Mouse (Mus musculus): ENCODE results near the gene Rbm39. TPM values are rescaled to one million over a fixed set of nuclear protein-coding genes. Genes with fewer than 3 reads are reported as not detected.

Rbm39 gene
- total RNA-seq, 2 experiments from 2014 or later, result 89.8 to 104 TPM

DNA sequence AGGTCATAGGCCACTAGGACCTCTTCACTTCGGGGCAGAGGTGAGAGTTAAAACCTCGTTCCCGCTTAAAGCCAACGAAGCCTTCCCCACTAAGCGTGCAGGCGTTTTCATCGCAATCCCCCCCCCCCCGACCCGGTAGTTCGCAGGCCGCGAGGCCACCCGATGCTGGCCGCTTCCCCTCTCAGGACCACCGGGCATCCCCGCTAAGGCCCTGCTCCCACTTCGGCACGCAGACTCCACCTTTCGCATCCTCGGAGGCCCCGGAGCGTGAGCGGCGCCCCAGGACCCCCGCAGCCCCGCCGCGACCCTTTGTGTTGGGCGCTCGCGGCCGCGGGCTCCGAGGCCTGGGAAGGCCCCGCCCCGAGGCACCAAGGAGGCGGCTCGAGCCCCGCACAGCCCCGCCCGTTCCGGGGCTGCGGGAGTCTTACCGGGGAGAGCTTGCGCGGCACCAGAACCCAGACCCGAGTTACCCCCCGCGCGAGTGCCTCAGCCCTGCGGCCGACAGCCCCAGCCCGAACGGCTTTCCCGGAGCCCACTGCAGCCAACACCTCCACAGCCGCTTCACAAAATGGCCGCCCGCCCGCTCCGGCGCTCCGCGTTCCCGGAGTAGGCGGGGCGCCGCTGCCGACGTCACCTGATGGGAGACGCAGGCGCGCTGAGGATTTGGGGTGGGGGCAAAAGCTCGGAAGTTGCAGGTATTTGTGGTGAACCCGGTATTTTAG, 68.5 kb downstream of the Rbm39 start, which contains the start of the genes Cpne1 and Rbm12:
Gene Cpne1 (minus strand): TSS at position 608 of the 722 bp plus-strand sequence.
Gene Rbm12 (minus strand): TSS at position 621 of the 722 bp plus-strand sequence.
- peak; percentile 87 for DNase-seq (ENCODE audit: low spot score)

DNA sequence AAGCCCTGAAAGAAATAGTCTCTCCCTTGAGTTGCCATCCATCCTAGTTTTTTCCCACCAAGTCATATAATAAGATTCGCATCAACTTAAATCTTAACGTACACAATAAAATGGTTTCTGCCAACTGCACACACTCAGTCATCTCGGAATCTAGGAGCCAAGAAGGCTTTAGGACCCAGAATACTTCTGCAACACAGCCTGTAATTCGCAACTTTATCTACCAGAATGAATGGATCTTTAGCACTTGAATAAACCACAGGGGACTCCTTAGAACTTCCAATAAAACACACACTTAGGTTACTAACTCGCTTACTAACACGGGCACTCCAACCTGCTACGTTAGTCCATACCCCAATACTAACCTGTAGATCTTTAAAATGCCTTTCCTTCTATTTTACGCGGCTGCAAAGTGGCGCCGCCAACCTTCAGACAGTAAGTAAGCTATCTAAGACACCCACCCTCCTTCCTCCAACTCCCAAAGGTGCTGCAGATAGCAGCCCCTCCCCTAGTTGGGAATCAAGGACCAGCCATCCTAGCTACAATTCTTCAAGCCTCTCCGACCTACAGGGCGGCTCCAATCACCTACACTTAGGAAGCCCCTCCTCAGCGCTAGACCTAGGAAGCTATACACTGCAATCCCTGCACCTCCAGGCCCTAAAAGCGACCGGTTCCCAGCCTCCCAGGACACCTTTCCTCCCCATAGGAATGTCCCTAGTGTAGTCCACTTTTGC, 69.2 kb downstream of the Rbm39 start:
- no peak for DNase-seq (ENCODE audit: low spot score)

Other genes starting within 250 kb of the Rbm39 start
- gene Uqcc1, start 249.9 kb downstream of the Rbm39 start, total RNA-seq (2021), result 100 to 1,000 TPM; 155 to 182 TPM
- not detected for gene Gm15557, start 239.5 kb downstream of the Rbm39 start, total RNA-seq (2021)
- under 1 TPM in 1 of 2 experiments, not detected in 1; 0.38 TPM for gene Gdf5, start 234.9 kb downstream of the Rbm39 start, total RNA-seq (2021)
- 1 to 10 TPM; 2.7 TPM for gene Cep250, start 223.8 kb downstream of the Rbm39 start, total RNA-seq (2021)
- gene 6430550D23Rik, start 172.3 kb downstream of the Rbm39 start, total RNA-seq (2021), result under 1 TPM; 0.12 to 0.41 TPM
- 10 to 100 TPM; 52.9 to 53.0 TPM for gene Ergic3, start 172.2 kb downstream of the Rbm39 start, total RNA-seq (2021)
- not detected for gene Fer1l4, start 127.3 kb downstream of the Rbm39 start, total RNA-seq (2021)
- under 1 TPM; 0.36 to 0.91 TPM for gene Spag4, start 115.1 kb downstream of the Rbm39 start, total RNA-seq (2021)
- 1 to 10 TPM; 7.4 to 9.5 TPM for gene Cpne1, start 68.3 kb downstream of the Rbm39 start, total RNA-seq (2021)
- 1 to 10 TPM; 5.5 to 7.0 TPM for gene Rbm12, start 68.3 kb downstream of the Rbm39 start, total RNA-seq (2021)
- 1 to 10 TPM; 3.0 to 5.8 TPM for gene Gm28036, start 53.1 kb downstream of the Rbm39 start, total RNA-seq (2021)
- gene Romo1, start 36.2 kb downstream of the Rbm39 start, total RNA-seq (2021), result 100 to 1,000 TPM; 246 to 250 TPM
- 10 to 100 TPM; 75.7 to 77.7 TPM for gene Nfs1, start 36.1 kb downstream of the Rbm39 start, total RNA-seq (2021)
- 10 to 100 TPM; 30.0 to 32.8 TPM for gene Phf20, start 16.2 kb upstream of the Rbm39 start, total RNA-seq (2021)
- gene Cnbd2, start 132.1 kb upstream of the Rbm39 start, total RNA-seq (2021), result 1 to 10 TPM in 1 of 2 experiments, under 1 TPM in 1; 0.89 to 1.0 TPM
- gene Scand1, start 132.5 kb upstream of the Rbm39 start, total RNA-seq (2021), result 10 to 100 TPM; 64.7 to 64.8 TPM
- gene Epb41l1, start 240.7 kb upstream of the Rbm39 start, total RNA-seq (2021), result 1 to 10 TPM; 4.6 to 4.8 TPM